Mouse (Mus musculus) CH12.LX (cell line): ENCODE measurements around the gene Gm826. TPM values are rescaled to one million over a fixed set of nuclear protein-coding genes. Genes with fewer than 3 reads are reported as not detected.

ENCODE experiments used
- DNase-seq: peaks from one replicate; pipeline ENCODE4 v3.0.0-alpha.2; 2013; ENCODE audit errors: extremely low read depth
- H3K27ac ChIP-seq: 2 replicates; pipeline ENCODE4 v1.5.1; 2012; ENCODE audit warnings: low read depth, mild to moderate bottlenecking, control low read depth, moderate library complexity; ENCODE audit not compliant: insufficient read depth
- H3K27me3 ChIP-seq: replicated peaks from 2 replicates; pipeline ENCODE3; 2012; ENCODE audit warnings: inconsistent platforms
- H3K36me3 ChIP-seq, 2 experiments: replicated peaks in 1 of 2; 2 replicates each; pipeline versions ENCODE3 to v1.6.1; 2012; ENCODE audit warnings: inconsistent platforms in 1 of 2, low read length in 1 of 2, mild to moderate bottlenecking in 1 of 2, mixed read lengths in 1 of 2, moderate library complexity in 1 of 2; ENCODE audit not compliant: control insufficient read depth in 1 of 2, insufficient read depth in 1 of 2
- H3K4me1 ChIP-seq, 2 experiments: 2 replicates each; pipeline ENCODE4 v1.6.1; 2012; ENCODE audit warnings: inconsistent platforms in 1 of 2, moderate library complexity in 1 of 2; ENCODE audit not compliant: insufficient read depth in 2 of 2, control insufficient read depth in 1 of 2
- H3K4me2 ChIP-seq: 2 replicates; pipeline ENCODE4 v1.6.1; 2012; ENCODE audit warnings: low read depth, mild to moderate bottlenecking, control low read depth; ENCODE audit not compliant: poor library complexity, insufficient read depth, severe bottlenecking
- H3K4me3 ChIP-seq, 3 experiments: fragments of 150-350 bp in 1 of 3; sonication (generic) in 1 of 3; replicated peaks in 1 of 3; 2 replicates each; pipeline versions ENCODE3 to v1.5.1; 2011 to 2012; ENCODE audit warnings: low read depth in 2 of 3, low read length in 2 of 3, mild to moderate bottlenecking in 2 of 3, moderate library complexity in 2 of 3, control low read depth in 1 of 3, improper control_type of control experiment in 1 of 3, inconsistent platforms in 1 of 3, mixed read lengths in 1 of 3; ENCODE audit not compliant: poor library complexity in 1 of 3
- H3K79me2 ChIP-seq: replicated peaks from 2 replicates; pipeline ENCODE4 v1.6.1; 2012; ENCODE audit warnings: mild to moderate bottlenecking, moderate library complexity; ENCODE audit not compliant: control insufficient read depth, poor library complexity, insufficient read depth, severe bottlenecking; ENCODE audit errors: extremely low read depth
- H3K9ac ChIP-seq: 2 replicates; pipeline ENCODE4 v1.6.1; 2012; ENCODE audit warnings: low read depth, mild to moderate bottlenecking, control low read depth, moderate library complexity; ENCODE audit not compliant: insufficient read depth
- H3K9me3 ChIP-seq: replicated peaks from 2 replicates; pipeline ENCODE3; 2012; ENCODE audit warnings: low read length, inconsistent platforms, mixed read lengths
- BHLHE40 ChIP-seq: IDR thresholded peaks from 2 replicates; pipeline ENCODE4 v1.6.1; 2011; ENCODE audit warnings: mild to moderate bottlenecking, low read depth, low read length, improper control_type of control experiment
- ETS1 ChIP-seq: conservative IDR thresholded peaks from 2 replicates; pipeline ENCODE4 v1.6.1; 2012; ENCODE audit warnings: low read depth, mild to moderate bottlenecking, inconsistent platforms, low read length, improper control_type of control experiment, moderate library complexity
- GABPA ChIP-seq: IDR thresholded peaks from 2 replicates; pipeline ENCODE4 v1.6.1; 2012; ENCODE audit warnings: low read depth, low read length, improper control_type of control experiment, inconsistent platforms; ENCODE audit not compliant: insufficient replicate concordance
- HCFC1 ChIP-seq: IDR thresholded peaks from 2 replicates; pipeline ENCODE4 v1.6.1; 2012; ENCODE audit warnings: low read depth, mild to moderate bottlenecking, inconsistent platforms, low read length, improper control_type of control experiment
- IRF4 ChIP-seq: IDR thresholded peaks from 2 replicates; pipeline ENCODE4 v1.6.1; 2014; ENCODE audit warnings: low read depth, mild to moderate bottlenecking, inconsistent platforms, low read length, improper control_type of control experiment
- KAT2A ChIP-seq: IDR thresholded peaks from 2 replicates; pipeline ENCODE4 v1.6.1; 2012; ENCODE audit warnings: low read length, improper control_type of control experiment, inconsistent platforms; ENCODE audit not compliant: insufficient replicate concordance
- MAFK ChIP-seq: IDR thresholded peaks from 2 replicates; pipeline ENCODE4 v1.6.1; 2011; ENCODE audit warnings: low read length, improper control_type of control experiment; ENCODE audit not compliant: insufficient replicate concordance
- MAX ChIP-seq: IDR thresholded peaks from 2 replicates; pipeline ENCODE4 v1.6.1; 2011; ENCODE audit warnings: low read length, improper control_type of control experiment
- MAZ ChIP-seq: IDR thresholded peaks from 2 replicates; pipeline ENCODE4 v1.6.1; 2012; ENCODE audit warnings: low read depth, mild to moderate bottlenecking, inconsistent platforms, low read length, improper control_type of control experiment, moderate library complexity
- MEF2A ChIP-seq: IDR thresholded peaks from 2 replicates; pipeline ENCODE4 v1.6.1; 2014; ENCODE audit warnings: low read depth, mild to moderate bottlenecking, inconsistent platforms, low read length, improper control_type of control experiment, borderline replicate concordance
- NELFE ChIP-seq: IDR thresholded peaks from 2 replicates; pipeline ENCODE4 v1.6.1; 2011; ENCODE audit warnings: low read depth, low read length, improper control_type of control experiment
- PAX5 ChIP-seq: IDR thresholded peaks from 2 replicates; pipeline ENCODE4 v1.6.1; 2012; ENCODE audit warnings: low read length, inconsistent platforms, mixed read lengths
- POLR2AphosphoS2 ChIP-seq: IDR thresholded peaks from 2 replicates; pipeline ENCODE4 v1.6.1; 2011; ENCODE audit warnings: low read depth, low read length, improper control_type of control experiment
- RAD21 ChIP-seq: IDR thresholded peaks from 2 replicates; pipeline ENCODE4 v1.6.1; 2011; ENCODE audit warnings: low read depth, mild to moderate bottlenecking, low read length, improper control_type of control experiment, moderate library complexity
- UBTF ChIP-seq: IDR thresholded peaks from 2 replicates; pipeline ENCODE4 v1.6.1; 2012; ENCODE audit warnings: low read depth, mild to moderate bottlenecking, inconsistent platforms, low read length, improper control_type of control experiment, moderate library complexity
- ZKSCAN1 ChIP-seq: IDR thresholded peaks from 2 replicates; pipeline ENCODE4 v1.6.1; 2012; ENCODE audit warnings: low read depth, inconsistent platforms, low read length, improper control_type of control experiment, borderline replicate concordance
- dilution Hi-C: fragments of 300-500 bp; cut with MboI; formaldehyde crosslinking; loops from 2 replicates; pipeline ENCODE4 v1.14.3; 2020; ENCODE audit warnings: low sequenced_read_pairs; ENCODE audit not compliant: extremely low pct_unique_long_range_greater_than_20kb, extremely low pct_ligation_motif_present
- in situ Hi-C: fragments of 300-500 bp; cut with MboI; formaldehyde crosslinking; loops from 3 replicates; pipeline ENCODE4 v1.14.3; 2019; ENCODE audit warnings: low sequenced_read_pairs, low pct_ligation_motif_present, low pct_unique_long_range_greater_than_20kb, mixed read lengths
- polyA plus RNA-seq: library from polyadenylated mRNA; unstranded; fragments of >175 nt; gene quantifications from 2 replicates; pipeline ENCODE4 v1.2.1, GENCODE M21; 2012; ENCODE audit warnings: low read depth; ENCODE audit not compliant: insufficient read length
- total RNA-seq, 2 experiments: library from RNA; depleted of rRNA; stranded (reverse); fragments of 300-350 nt in 1 of 2; fragments of >200 nt in 1 of 2; gene quantifications; 2 replicates each; pipeline ENCODE4 v1.2.3; 2012 to 2014

Gm826 gene
- total and polyA plus RNA-seq, 3 experiments = 0.32 TPM; not detected in 2

GRCm38 (mm10) chr2:160313595-160314007, 20.4 kb downstream of the Gm826 start:
- Histone ChIP-seq H3K27ac (no peak overlapping the region), H3K9ac (no peak overlapping the region), H3K27me3 (no peaks in the 10 kb centered on the region), H3K4me3 (no peak overlapping the region), H3K36me3 (no peaks in the 10 kb centered on the region), H3K9me3 (no peaks in the 10 kb centered on the region), H3K79me2 (no peaks in the 10 kb centered on the region), H3K4me2 (peak overlapping the region; percentile 81), H3K4me1 (peaks cover 6 to 46% of the 10 kb centered on the region in 2 experiments; a peak in 3 of 4 replicates)
- dilution Hi-C loops (no loop called here), in situ Hi-C loops (no loop called here)
- 0 out of 2 replicates have a peak, but pooled peaks have one; percentile 7 for TF ChIP-seq ETS1
- TF ChIP-seq RAD21 = no peak
- no peak for TF ChIP-seq NELFE
- no peak for TF ChIP-seq KAT2A
- TF ChIP-seq ZKSCAN1 = no peak
- TF ChIP-seq HCFC1 = no peak
- no peak for TF ChIP-seq MAX
- peak; percentile 96 for TF ChIP-seq BHLHE40
- no peak for TF ChIP-seq MAFK
- DNase-seq = peak; percentile 67

- H3K27ac ChIP-seq = no peak overlapping the region
- dilution Hi-C loops = no loop called here
- no peaks in the 10 kb centered on the region for H3K27me3 ChIP-seq
- H3K4me3 ChIP-seq = no peak overlapping the region
- H3K4me2 ChIP-seq = peak overlapping the region; percentile 22; the same call in 1 of the 2 replicates
- TF ChIP-seq ETS1 (peak; percentile 90), ZKSCAN1 (no peak), BHLHE40 (peak; percentile 29; the same call in 1 of the 2 replicates), UBTF (no peak), HCFC1 (no peak), IRF4 (peak; percentile 33; the same call in 1 of the 2 replicates), GABPA (no peak), POLR2AphosphoS2 (no peak), PAX5 (no peak), MAZ (no peak), RAD21 (no peak), MEF2A (peak; percentile 99)
- TF ChIP-seq, all 38 proteins: peak for 4
- peaks cover 6 to 63% of the 10 kb centered on the region in 2 experiments; a peak in 2 of 4 replicates for H3K4me1 ChIP-seq
- no peaks in the 10 kb centered on the region for H3K9me3 ChIP-seq
- no peaks in the 10 kb centered on the region for H3K36me3 ChIP-seq
- in situ Hi-C loops = no loop called here
- no peaks in the 10 kb centered on the region for H3K79me2 ChIP-seq
- peak; percentile 84 for DNase-seq
- H3K9ac ChIP-seq = no peak overlapping the region
These were observed 28.9 kb downstream of the Gm826 start for GRCm38 (mm10) chr2:160305070-160305469.
